Mouse (Mus musculus) central nervous system, embryonic 14 days (tissue): ENCODE data around the gene Mrpl48. TPM values are rescaled to one million over a fixed set of nuclear protein-coding genes. Genes with fewer than 3 reads are reported as not detected.

Source experiments
- polyA plus RNA-seq: library from polyadenylated mRNA; depleted of rRNA; stranded (reverse); fragments of >200 nt; gene quantifications from 2 replicates; pipeline ENCODE4 v1.2.3, GENCODE M21; 2012; rRNA removed

Gene Mrpl48
- 42.5 and 44.5 TPM in 2 replicates for polyA plus RNA-seq

DNA sequence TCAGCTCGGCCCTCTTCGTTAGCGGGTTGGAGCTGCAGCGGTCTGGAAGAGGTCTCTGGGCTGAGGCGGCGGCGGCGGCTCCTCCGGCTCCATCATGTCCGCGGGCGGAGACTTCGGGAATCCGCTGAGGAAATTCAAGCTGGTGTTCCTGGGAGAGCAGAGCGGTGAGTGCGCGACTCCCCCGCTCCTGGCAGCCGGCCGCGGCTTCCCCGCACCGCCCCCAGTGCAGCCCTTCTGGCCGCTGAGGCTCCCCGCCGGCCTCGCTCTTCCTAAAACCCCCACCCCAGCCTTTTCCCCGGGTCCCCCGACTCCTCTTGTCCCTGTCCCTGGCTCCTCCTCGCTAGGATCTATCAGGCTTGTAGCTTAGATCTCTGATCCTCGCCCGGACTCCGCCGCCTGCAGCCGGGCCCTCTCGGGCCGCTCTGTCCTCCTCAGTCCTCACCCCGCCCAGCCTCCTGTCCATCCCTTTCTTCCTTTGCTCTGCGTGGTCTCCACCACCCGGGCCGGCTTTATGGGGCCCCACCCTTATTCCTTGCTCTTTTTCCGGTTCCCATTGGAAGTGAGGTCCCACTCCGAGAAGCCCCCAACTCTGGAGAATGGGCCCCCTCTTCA is at the start of gene Mrpl48:
Gene Mrpl48, minus strand, starts transcription at position 172 of the 612 bp plus-strand sequence.

DNA sequence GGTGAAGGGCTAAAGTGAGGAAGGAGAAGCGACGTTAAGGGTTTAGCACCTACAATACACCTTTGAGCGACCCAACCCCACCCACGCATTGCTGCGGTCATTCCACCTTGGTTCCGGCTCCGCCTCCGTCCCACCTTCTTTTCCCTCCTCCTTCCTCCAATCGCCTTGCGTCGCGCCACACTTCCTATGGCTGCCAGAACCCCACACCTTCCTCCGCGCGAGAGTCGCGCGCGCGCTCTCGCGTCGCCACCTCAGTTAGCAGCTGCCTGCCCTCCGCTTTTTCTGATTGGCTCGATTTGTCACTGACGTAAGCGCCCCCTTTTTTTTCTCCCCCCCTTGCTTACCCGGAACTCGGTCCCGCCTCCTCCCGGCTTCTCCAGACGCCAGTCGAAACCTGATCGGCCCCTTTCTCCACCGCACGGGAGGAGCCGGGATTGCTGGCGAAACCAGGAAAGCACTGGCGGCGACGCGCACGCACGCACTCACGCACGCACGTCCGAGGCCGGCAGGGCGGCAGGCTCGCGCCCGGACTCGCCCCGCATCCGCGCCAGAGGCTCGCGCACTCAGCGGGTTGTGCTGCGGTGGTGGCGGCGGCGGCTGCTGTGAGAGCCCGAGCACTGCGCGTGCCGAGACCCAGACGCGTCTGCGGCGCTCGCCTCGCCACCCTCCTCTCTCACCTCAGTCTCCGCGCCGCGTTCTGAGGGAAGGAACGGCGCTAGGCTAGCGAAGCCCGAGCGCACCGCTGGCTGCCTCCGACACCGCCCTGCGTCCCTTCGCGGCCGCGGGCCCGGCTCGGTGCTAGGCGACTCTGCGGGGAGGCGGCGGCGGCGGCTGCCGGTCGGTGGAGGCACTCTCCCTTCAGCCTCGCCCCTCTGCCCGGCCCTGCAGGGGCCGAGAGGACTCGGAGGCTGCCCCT is 629 bp downstream of the Mrpl48 start, which contains the start of gene Rab6a:
Gene Rab6a, plus strand, starts transcription at position 197 of the 916 bp plus-strand sequence.

DNA sequence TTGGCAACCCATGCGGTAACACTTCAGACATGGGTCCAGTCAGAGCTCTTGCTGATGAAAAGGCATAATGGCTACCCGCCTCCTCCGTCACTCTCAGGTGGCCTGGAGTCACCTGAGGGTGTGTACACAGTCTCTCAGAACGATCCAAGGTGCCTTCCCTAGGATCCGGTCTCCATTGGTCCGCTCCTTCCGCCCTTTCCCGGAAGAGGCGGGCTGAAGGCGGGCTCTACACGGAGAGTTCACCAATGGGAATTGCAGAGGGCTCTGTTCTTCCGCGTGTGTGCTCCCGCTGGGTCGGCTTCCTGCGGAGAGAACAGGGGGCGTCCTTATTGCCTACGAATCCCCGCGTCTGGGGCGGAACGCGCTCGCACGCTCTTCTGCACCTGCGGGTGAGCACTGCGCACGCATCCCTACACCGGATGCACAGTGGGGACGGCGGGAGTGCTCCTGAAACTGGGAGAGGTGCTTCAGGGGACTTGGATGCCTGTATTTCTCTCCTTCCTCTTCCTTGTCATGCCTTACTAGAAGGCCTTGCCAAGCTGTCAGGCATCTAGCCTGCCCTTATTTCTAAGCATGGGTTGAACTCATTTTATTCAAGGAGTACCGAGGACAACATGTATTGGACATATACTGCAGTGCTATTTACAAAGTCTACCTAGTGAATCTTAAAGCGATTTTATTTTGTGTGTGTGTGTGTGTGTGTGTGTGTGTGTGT is 71.1 kb downstream of the Mrpl48 start, which contains the start of gene Coa4:
Gene Coa4, plus strand, starts transcription at position 268 of the 715 bp plus-strand sequence.

GRCm38 (mm10) chr7:100514573-100514972 is 93.5 kb downstream of the Mrpl48 start, which contains the start of gene Dnajb13:
Dnajb13 (minus strand) TSS chr7:100514960.

Other genes starting within 250 kb of the Mrpl48 start
- gene C2cd3, start 236.1 kb downstream of the Mrpl48 start, polyA plus RNA-seq, result 33.3 and 40.2 TPM in 2 replicates
- 147 and 172 TPM in 2 replicates for gene Ppme1, start 236.0 kb downstream of the Mrpl48 start, polyA plus RNA-seq
- gene Ucp3, start 135.3 kb downstream of the Mrpl48 start, polyA plus RNA-seq, result 0.04 and 0.07 TPM in 2 replicates
- gene Ucp2, start 115.0 kb downstream of the Mrpl48 start, polyA plus RNA-seq, result 35.7 and 50.4 TPM in 2 replicates
- 4.1 and 4.6 TPM in 2 replicates for gene Dnajb13, start 93.3 kb downstream of the Mrpl48 start, polyA plus RNA-seq
- gene Coa4, start 71.2 kb downstream of the Mrpl48 start, polyA plus RNA-seq, result 12.4 and 13.5 TPM in 2 replicates
- 133 and 139 TPM in 2 replicates for gene Rab6a, start 891 bp downstream of the Mrpl48 start, polyA plus RNA-seq
- 5.4 and 9.1 TPM in 2 replicates for gene Plekhb1, start 54.1 kb upstream of the Mrpl48 start, polyA plus RNA-seq
- 91.4 and 99.3 TPM in 2 replicates for gene Fam168a, start 98.3 kb upstream of the Mrpl48 start, polyA plus RNA-seq